Mouse (Mus musculus) hindbrain, embryonic 10.5 days (tissue): ENCODE data around the gene Spag5. TPM values are rescaled to one million over a fixed set of nuclear protein-coding genes. Genes with fewer than 3 reads are reported as not detected.

Experiments
- DNase-seq: peaks from one replicate; pipeline ENCODE4 v3.0.0-alpha.2; 2017; ENCODE audit warnings: low spot score
- H3K27ac ChIP-seq: fragments of 300-500 bp; sonication (generic); 2 replicates; pipeline ENCODE4 v1.5.1; 2016; ENCODE audit warnings: mild to moderate bottlenecking, moderate library complexity
- H3K27me3 ChIP-seq: fragments of 300-500 bp; sonication (generic); 2 replicates; pipeline ENCODE4 v1.6.1; 2016; ENCODE audit warnings: mild to moderate bottlenecking; ENCODE audit not compliant: poor library complexity, insufficient read depth, severe bottlenecking
- H3K36me3 ChIP-seq: fragments of 300-500 bp; sonication (generic); 2 replicates; pipeline ENCODE4 v1.6.1; 2016; ENCODE audit warnings: mild to moderate bottlenecking, moderate library complexity
- H3K4me1 ChIP-seq: fragments of 300-500 bp; sonication (generic); replicated peaks from 2 replicates; pipeline ENCODE4 v1.6.1; 2016; ENCODE audit warnings: mild to moderate bottlenecking
- H3K4me3 ChIP-seq: fragments of 300-500 bp; sonication (generic); 2 replicates; pipeline ENCODE4 v1.5.1; 2016; ENCODE audit warnings: mild to moderate bottlenecking, moderate library complexity
- H3K9me3 ChIP-seq: fragments of 300-500 bp; sonication (generic); 2 replicates; pipeline ENCODE4 v1.6.1; 2016; ENCODE audit warnings: mild to moderate bottlenecking, moderate library complexity
- WGBS: fragments of 180-500 bp; shearing (Covaris S2); methylation state at CpG from one replicate; pipeline ENCODE4 v1.1.7; 2016; 5-methylcytosine and 5-hydroxymethylcytosine counted together
- polyA plus RNA-seq: library from polyadenylated mRNA; unstranded; fragments of >200 nt; fragmentation: Nextera tagmentation; extraction: Ambion mirVana; gene quantifications from 2 replicates; pipeline ENCODE4 v1.2.1, GENCODE M21; 2016

Gene Spag5
- polyA plus RNA-seq, 1 experiment from 2014 or later: 53.2 TPM

GRCm38 (mm10) chr11:78327634-78328511 is 26.5 kb downstream of the Spag5 start, which contains the start of gene Pigs:
TSS of gene Pigs (plus strand) at chr11:78328415.
- peak; percentile 96 for DNase-seq
- WGBS: 13% methylated on average over 37 of the region's 37 CpGs
- Histone ChIP-seq H3K27me3 (no peaks in the 10 kb centered on the region), H3K9me3 (no peaks in the 10 kb centered on the region), H3K4me1 (peaks cover 26% of the 10 kb centered on the region), H3K4me3 (peak within 1 kb of the TSS; percentile 97), H3K27ac (peak within 1 kb of the TSS; percentile 87), H3K36me3 (peaks cover 39% of the 10 kb centered on the region)

- H3K27me3 ChIP-seq: no peaks in the 10 kb centered on the region
- H3K27ac ChIP-seq: peak overlapping the region; percentile 87
- no peak for DNase-seq
- H3K9me3 ChIP-seq: no peaks in the 10 kb centered on the region
- peaks cover 44% of the 10 kb centered on the region for H3K36me3 ChIP-seq
- 2% methylated on average over 41 of the region's 41 CpGs for WGBS
- H3K4me1 ChIP-seq: peaks cover 19% of the 10 kb centered on the region
- H3K4me3 ChIP-seq: peak overlapping the region; percentile 97
Observed at GRCm38 (mm10) chr11:78328512-78329056, 27.3 kb downstream of the Spag5 start.

- Histone ChIP-seq H3K4me1 (peaks cover 13% of the 10 kb centered on the region), H3K27ac (no peak overlapping the region), H3K27me3 (no peaks in the 10 kb centered on the region), H3K36me3 (peaks cover 57% of the 10 kb centered on the region), H3K4me3 (no peak overlapping the region), H3K9me3 (no peaks in the 10 kb centered on the region)
- 95% methylated on average over 12 of the region's 12 CpGs for WGBS
- no peak for DNase-seq
Observed at GRCm38 (mm10) chr11:78332676-78333075, 31.3 kb downstream of the Spag5 start.

GRCm38 (mm10) chr11:78333992-78334391 is 32.7 kb downstream of the Spag5 start:
- no peaks in the 10 kb centered on the region for H3K9me3 ChIP-seq
- H3K36me3 ChIP-seq: peaks cover 68% of the 10 kb centered on the region
- H3K27me3 ChIP-seq: no peaks in the 10 kb centered on the region
- H3K27ac ChIP-seq: no peak overlapping the region
- no peak overlapping the region for H3K4me3 ChIP-seq
- peaks cover 8% of the 10 kb centered on the region for H3K4me1 ChIP-seq
- WGBS: 92% methylated on average over 5 of the region's 5 CpGs
- DNase-seq: no peak

DNA sequence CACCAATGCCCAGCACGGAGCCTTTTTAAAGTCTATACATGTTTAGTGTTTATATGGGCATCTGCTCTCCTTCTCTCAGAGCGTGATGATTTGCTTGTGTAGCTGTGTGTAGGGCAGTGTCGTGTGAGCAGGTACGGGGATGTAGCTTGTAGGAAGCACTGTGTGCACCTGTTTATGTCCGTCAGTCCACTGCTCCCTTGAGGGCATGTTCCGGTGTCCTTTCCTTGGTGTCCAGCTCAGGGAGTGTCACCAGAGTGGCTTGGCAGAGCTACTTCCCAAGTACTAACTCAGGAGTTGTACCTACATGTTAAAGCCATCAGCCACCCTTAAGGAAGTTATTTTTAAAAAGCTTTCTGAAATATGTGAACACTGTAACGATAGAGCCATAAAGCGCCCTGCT is 35.7 kb downstream of the Spag5 start:
- WGBS: 96% methylated on average over 8 of the region's 8 CpGs
- no peaks in the 10 kb centered on the region for H3K27me3 ChIP-seq
- no peak overlapping the region for H3K4me3 ChIP-seq
- DNase-seq: no peak
- H3K4me1 ChIP-seq: no peaks in the 10 kb centered on the region
- no peaks in the 10 kb centered on the region for H3K9me3 ChIP-seq
- H3K36me3 ChIP-seq: peaks cover 95% of the 10 kb centered on the region
- no peak overlapping the region for H3K27ac ChIP-seq

GRCm38 (mm10) chr11:78341702-78342101 is 40.4 kb downstream of the Spag5 start:
- no peaks in the 10 kb centered on the region for H3K27me3 ChIP-seq
- WGBS: 85% methylated on average over 12 of the region's 12 CpGs
- DNase-seq: no peak
- H3K4me3 ChIP-seq: no peak overlapping the region
- H3K9me3 ChIP-seq: no peaks in the 10 kb centered on the region
- H3K4me1 ChIP-seq: peaks cover 40% of the 10 kb centered on the region
- no peak overlapping the region for H3K27ac ChIP-seq
- H3K36me3 ChIP-seq: peaks cover 62% of the 10 kb centered on the region

DNA sequence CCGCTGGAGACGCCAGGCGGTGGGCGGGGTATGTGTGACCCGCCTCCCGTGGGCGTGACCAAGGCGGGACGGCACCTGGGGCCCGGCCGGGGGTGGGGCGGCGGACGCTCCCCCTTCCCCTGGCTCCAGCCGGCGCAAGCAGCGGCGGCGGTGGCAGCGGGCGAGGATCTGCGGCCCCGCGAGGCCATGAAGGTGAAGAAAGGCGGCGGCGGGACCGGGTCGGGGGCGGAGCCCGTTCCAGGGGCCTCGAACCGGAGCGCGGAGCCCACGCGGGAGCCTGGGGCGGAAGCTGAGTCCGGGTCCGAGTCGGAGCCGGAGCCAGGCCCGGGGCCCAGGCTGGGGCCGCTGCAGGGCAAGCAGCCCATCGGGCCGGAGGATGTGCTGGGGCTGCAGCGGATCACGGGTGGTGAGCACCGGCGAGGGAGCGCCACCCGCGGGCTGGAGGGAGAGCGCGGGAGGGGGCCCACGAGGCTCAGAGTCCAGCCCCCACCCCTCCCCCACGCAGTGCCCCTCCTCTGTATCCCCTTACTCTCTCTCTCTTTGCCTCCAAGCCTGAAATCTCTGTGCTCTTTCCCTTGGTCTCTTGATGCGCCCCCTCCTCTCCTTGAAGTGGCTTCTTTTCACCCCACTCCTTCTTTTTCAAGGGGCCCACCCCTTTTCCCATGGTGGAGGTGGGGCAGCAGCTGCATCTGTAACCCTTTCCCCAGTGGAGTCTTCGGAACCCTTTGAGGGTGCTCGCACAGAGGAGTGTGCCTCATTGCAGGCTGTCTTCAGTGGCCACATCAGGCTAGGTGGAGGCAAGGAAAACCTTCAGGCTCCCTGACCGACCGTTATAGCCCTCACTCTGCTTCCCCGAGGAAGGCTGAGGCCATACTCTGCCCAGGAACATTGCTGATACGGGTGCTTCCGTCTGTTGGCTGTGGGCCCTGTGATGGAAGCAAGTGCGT is 42.3 kb downstream of the Spag5 start, which contains the start of gene Unc119:
Gene Unc119, plus strand, starts transcription at position 102 of the 947 bp plus-strand sequence.
- Histone ChIP-seq H3K36me3 (peaks cover 59% of the 10 kb centered on the region), H3K4me3 (peak within 1 kb of the TSS; percentile 92), H3K27me3 (no peaks in the 10 kb centered on the region), H3K9me3 (no peaks in the 10 kb centered on the region), H3K4me1 (peaks cover 58% of the 10 kb centered on the region), H3K27ac (peak within 1 kb of the TSS; percentile 97)
- DNase-seq: peak; percentile 82
- WGBS: 2% methylated on average over 66 of the region's 66 CpGs

DNA sequence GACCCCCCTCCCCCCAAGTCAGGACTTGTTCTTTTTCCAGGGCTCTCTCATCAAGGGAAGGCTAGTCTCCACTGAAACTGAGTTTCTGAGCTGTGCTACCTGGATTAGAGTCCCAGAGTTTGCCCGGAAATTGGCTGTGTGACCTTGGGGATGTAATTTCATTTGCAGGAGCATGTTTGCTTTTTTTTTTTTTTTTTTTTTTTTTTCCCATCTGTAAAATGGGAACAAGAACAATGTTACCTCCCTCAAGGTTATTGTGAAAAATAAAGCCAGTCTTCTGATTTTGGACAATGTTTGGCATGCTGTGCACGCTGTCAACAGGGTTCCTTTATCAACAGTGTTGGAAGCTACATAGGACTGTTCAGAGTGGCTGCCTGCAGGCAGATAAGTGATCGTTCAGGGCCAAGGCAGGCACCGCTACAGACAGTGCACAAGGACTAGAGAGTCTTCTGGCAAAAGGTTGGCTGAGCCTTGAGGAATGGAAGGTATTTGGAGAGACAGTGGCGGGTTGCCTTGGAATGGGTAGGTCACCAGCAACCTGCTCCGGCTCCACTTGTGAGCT is 43.1 kb downstream of the Spag5 start:
- peak overlapping the region; percentile 92 for H3K4me3 ChIP-seq
- WGBS: 85% methylated on average over 6 of the region's 6 CpGs
- peaks cover 59% of the 10 kb centered on the region for H3K36me3 ChIP-seq
- no peaks in the 10 kb centered on the region for H3K9me3 ChIP-seq
- peak overlapping the region; percentile 97 for H3K27ac ChIP-seq
- DNase-seq: no peak
- no peaks in the 10 kb centered on the region for H3K27me3 ChIP-seq
- H3K4me1 ChIP-seq: peaks cover 59% of the 10 kb centered on the region

DNA sequence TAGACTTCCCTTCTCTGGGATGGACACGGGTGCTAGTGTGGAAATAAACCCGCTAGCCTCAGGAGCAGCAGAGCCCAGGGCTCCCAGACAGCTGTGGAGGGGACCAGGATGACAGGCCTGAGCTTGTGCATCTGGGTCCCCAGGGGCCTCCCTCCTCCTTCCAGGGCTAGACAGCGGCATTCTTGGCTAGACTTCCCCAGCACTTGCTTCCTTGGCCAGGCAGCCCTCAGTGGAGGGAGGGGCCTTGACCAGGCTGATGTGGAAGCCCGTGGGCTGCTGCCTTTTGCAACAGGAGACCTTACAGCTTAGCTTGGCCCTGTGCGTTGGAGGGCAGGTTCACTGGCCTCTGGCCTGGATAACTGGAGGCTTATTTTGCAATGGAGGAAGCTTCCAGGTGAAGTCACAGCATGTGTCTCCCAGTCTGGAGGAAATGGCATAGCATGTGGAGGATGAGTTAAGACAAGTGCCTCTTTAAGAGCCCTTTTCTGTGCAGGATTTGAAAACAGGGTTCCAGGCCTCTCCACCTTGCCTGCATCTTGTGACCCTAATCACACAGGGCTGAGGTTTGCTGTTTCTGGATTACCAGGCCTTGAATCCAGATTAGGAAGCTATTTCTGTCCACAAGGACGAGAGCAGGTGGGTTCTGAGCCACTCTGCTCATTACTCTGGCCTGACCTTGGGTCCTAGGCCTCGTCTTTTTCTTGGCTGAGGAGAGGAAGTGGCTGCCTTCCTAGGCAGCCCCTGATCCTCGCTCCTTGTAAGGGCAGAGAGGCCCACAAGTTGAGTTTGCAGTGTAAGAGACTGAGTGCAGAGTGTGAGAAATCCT is 43.8 kb downstream of the Spag5 start:
- Histone ChIP-seq H3K9me3 (no peaks in the 10 kb centered on the region), H3K4me1 (peaks cover 64% of the 10 kb centered on the region), H3K27me3 (no peaks in the 10 kb centered on the region), H3K27ac (peak overlapping the region; percentile 1; the same call in 1 of the 2 replicates), H3K36me3 (peaks cover 59% of the 10 kb centered on the region), H3K4me3 (peak overlapping the region; percentile 12; the same call in 1 of the 2 replicates)
- DNase-seq: peak; percentile 14
- WGBS: 64% methylated on average over 8 of the region's 8 CpGs

DNA sequence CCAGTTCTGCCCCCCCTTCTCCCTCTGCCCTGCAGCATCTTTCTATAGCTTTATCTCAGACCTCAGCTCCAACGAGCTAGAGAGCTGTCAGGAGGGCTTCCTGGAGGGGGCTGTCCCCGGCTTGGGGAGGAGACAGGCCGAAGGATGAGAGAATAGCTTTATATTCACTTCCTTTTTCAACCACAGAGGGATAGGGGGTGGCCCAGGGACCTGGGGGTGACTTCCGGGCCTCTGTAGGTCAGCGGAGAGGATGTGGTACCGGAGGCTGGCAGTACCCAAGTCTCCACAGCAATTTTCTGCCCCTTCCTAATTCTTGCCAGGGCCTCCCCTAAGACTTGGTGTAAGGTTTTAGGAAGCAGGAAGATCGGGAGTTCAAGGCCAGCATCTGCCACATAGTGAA is 44.5 kb downstream of the Spag5 start:
- H3K27me3 ChIP-seq: no peaks in the 10 kb centered on the region
- no peak for DNase-seq
- peaks cover 53% of the 10 kb centered on the region for H3K36me3 ChIP-seq
- no peak overlapping the region for H3K4me3 ChIP-seq
- H3K27ac ChIP-seq: peak overlapping the region; percentile 50; the same call in 1 of the 2 replicates
- H3K4me1 ChIP-seq: peaks cover 64% of the 10 kb centered on the region
- no peaks in the 10 kb centered on the region for H3K9me3 ChIP-seq
- 86% methylated on average over 7 of the region's 7 CpGs for WGBS

DNA sequence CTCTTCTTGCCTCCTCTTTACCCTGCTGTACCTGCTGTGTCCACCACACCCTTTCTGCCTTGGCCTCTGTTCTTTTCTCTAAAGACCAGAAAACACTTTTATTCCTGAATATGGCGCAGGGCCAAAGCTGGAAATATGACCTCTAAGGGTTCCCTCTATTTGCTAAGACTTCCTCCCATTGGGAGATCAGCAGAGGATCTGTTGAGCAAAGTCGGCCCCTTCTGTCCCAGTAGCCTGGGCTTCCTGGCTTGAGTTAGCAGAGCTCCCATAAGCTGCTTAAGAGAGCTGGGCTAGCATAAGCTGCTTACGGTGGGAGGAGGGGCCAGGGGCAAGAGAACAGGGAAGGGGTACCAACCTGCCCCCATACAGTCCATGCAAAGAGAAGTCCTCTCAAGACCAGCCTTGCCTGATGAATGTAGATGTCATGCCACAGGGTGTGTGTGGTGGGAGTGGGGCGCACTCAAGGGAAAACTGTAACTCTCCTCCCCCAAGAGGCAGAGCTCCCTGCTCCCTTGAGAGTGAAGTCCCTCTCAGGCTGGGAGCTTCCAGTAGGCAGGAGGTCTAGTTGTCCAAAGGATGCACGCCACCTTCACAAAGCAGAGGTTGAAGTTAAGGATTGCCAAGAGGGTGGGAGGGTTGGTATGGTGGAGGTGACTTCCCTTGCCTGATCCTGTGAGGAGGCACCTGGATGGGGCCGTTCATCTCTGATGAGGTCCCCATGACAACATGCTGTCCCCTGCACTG is 45.2 kb downstream of the Spag5 start:
- Histone ChIP-seq H3K4me1 (peaks cover 64% of the 10 kb centered on the region), H3K4me3 (no peak overlapping the region), H3K9me3 (no peaks in the 10 kb centered on the region), H3K27me3 (no peaks in the 10 kb centered on the region), H3K36me3 (peaks cover 46% of the 10 kb centered on the region), H3K27ac (no peak overlapping the region; the same call in 1 of the 2 replicates)
- WGBS: 87% methylated on average over 6 of the region's 6 CpGs
- DNase-seq: no peak
